Mouse (Mus musculus) adrenal gland, adult 2 months (tissue): ENCODE measurements at regions not wholly inside any gene's neighbourhood (a gene's known extent, or its start where the extent isn't known, plus 50 kb on each side); places are given as distances from the start of the nearest gene placed in this dataset.

Experiments used
- DNase-seq: peaks from one replicate; pipeline ENCODE4 v3.0.0; 2021

GRCm38 (mm10) chr8:30482956-30483355, 2945.6 kb upstream of the 5930422O12Rik start:
- no peak for DNase-seq

GRCm38 (mm10) chr8:30494851-30495355, 2933.6 kb upstream of the 5930422O12Rik start:
- DNase-seq = no peak

GRCm38 (mm10) chr8:30502164-30502563, 2926.3 kb upstream of the 5930422O12Rik start:
- no peak for DNase-seq

- DNase-seq = no peak
These were observed 2917.2 kb upstream of the 5930422O12Rik start for GRCm38 (mm10) chr8:30511358-30511757.

- no peak for DNase-seq
These were observed 2905.6 kb upstream of the 5930422O12Rik start for GRCm38 (mm10) chr8:30522806-30523462.

- peak; percentile 10 for DNase-seq
These were observed 2895.5 kb upstream of the 5930422O12Rik start for GRCm38 (mm10) chr8:30532862-30533500.

- DNase-seq = no peak
These were observed 2895.0 kb upstream of the 5930422O12Rik start for GRCm38 (mm10) chr8:30533501-30533870.

GRCm38 (mm10) chr8:30535450-30535849, 2893.1 kb upstream of the 5930422O12Rik start:
- no peak for DNase-seq

GRCm38 (mm10) chr8:30542196-30542595, 2886.3 kb upstream of the 5930422O12Rik start:
- DNase-seq = no peak

- DNase-seq = no peak
These were observed 2880.7 kb upstream of the 5930422O12Rik start for GRCm38 (mm10) chr8:30547820-30548219.

GRCm38 (mm10) chr8:30551051-30551450, 2877.5 kb upstream of the 5930422O12Rik start:
- no peak for DNase-seq

GRCm38 (mm10) chr8:30557429-30557828, 2871.1 kb upstream of the 5930422O12Rik start:
- no peak for DNase-seq

- DNase-seq = no peak
These were observed 2866.9 kb upstream of the 5930422O12Rik start for GRCm38 (mm10) chr8:30561323-30562207.

GRCm38 (mm10) chr8:30569799-30570198, 2858.7 kb upstream of the 5930422O12Rik start:
- DNase-seq = no peak

GRCm38 (mm10) chr8:30570547-30570946, 2858.0 kb upstream of the 5930422O12Rik start:
- no peak for DNase-seq

GRCm38 (mm10) chr8:30587508-30587907, 2841.0 kb upstream of the 5930422O12Rik start:
- DNase-seq = no peak

- DNase-seq = no peak
These were observed 2826.1 kb upstream of the 5930422O12Rik start for GRCm38 (mm10) chr8:30602421-30602820.

- no peak for DNase-seq
These were observed 2798.2 kb upstream of the 5930422O12Rik start for GRCm38 (mm10) chr8:30630332-30630731.

GRCm38 (mm10) chr8:30636791-30637190, 2791.7 kb upstream of the 5930422O12Rik start:
- no peak for DNase-seq

GRCm38 (mm10) chr8:30642866-30643690, 2785.4 kb upstream of the 5930422O12Rik start:
- no peak for DNase-seq

- DNase-seq = no peak
These were observed 2780.0 kb upstream of the 5930422O12Rik start for GRCm38 (mm10) chr8:30648497-30648896.
